Mouse (Mus musculus): ENCODE measurements around the gene Nxnl2. TPM values are rescaled to one million over a fixed set of nuclear protein-coding genes. Genes with fewer than 3 reads are reported as not detected.

Gene Nxnl2
- total and polyA plus RNA-seq, 3 experiments = not detected

GRCm38 (mm10) chr13:51156014-51156386, 14.8 kb upstream of the Nxnl2 start:
- H3K9me3 ChIP-seq (replicated peaks; ENCODE audit: insufficient read depth, low read length) = no peaks in the 10 kb centered on the region
- no peak overlapping the region for H3K9ac ChIP-seq (ENCODE audit: control insufficient read depth, low read depth, low read length, poor library complexity, severe bottlenecking)
- no peak overlapping the region for H3K4me3 ChIP-seq (ENCODE audit: control insufficient read depth in 1 of 2, insufficient read depth in 1 of 2, low read depth in 2 of 2, low read length in 2 of 2)
- no peaks in the 10 kb centered on the region for H3K79me2 ChIP-seq (ENCODE audit: control insufficient read depth, insufficient read depth, low read length, poor library complexity)
- H3K36me3 ChIP-seq (ENCODE audit: control insufficient read depth in 1 of 2, insufficient read depth in 2 of 2, low read length in 2 of 2) = no peaks in the 10 kb centered on the region
- no peak for TF ChIP-seq ELF1 (IDR thresholded peaks at IDR 0.05; ENCODE audit: low read depth, low read length)
- no peak for TF ChIP-seq MEF2A (IDR thresholded peaks at IDR 0.05; ENCODE audit: extremely low read depth, insufficient replicate concordance, low read depth, low read length, poor library complexity, severe bottlenecking)
- TF ChIP-seq USF1 (IDR thresholded peaks at IDR 0.05; ENCODE audit: low read depth, low read length) = no peak
- no peak for TF ChIP-seq TAL1 (IDR thresholded peaks at IDR 0.05; ENCODE audit: low read length)
- TF ChIP-seq HCFC1 (IDR thresholded peaks at IDR 0.05; ENCODE audit: low read depth, low read length) = no peak
- no peak for TF ChIP-seq SMC3 (IDR thresholded peaks at IDR 0.05; ENCODE audit: low read depth, low read length)
- TF ChIP-seq JUND (IDR thresholded peaks at IDR 0.05; ENCODE audit: low read depth, low read length) = no peak
- no peak for TF ChIP-seq SIN3A (IDR thresholded peaks at IDR 0.05; ENCODE audit: low read length)
- TF ChIP-seq BHLHE40 (IDR thresholded peaks at IDR 0.05; ENCODE audit: borderline replicate concordance, low read depth, low read length) = no peak
- TF ChIP-seq CHD2 (IDR thresholded peaks at IDR 0.05; ENCODE audit: low read length) = no peak
- TF ChIP-seq NRF1 (IDR thresholded peaks at IDR 0.05; ENCODE audit: insufficient read depth, low read depth, low read length, poor library complexity, severe bottlenecking) = no peak
- TF ChIP-seq POLR2AphosphoS5 (IDR thresholded peaks at IDR 0.05; ENCODE audit: borderline replicate concordance, low read depth, low read length) = no peak
- TF ChIP-seq E2F4 (IDR thresholded peaks at IDR 0.05; ENCODE audit: borderline replicate concordance, low read depth, low read length) = no peak
- TF ChIP-seq RAD21 (IDR thresholded peaks at IDR 0.05; ENCODE audit: low read depth, low read length) = no peak
- H3K27ac ChIP-seq (ENCODE audit: control insufficient read depth, low read depth, low read length) = no peak overlapping the region
- DNase-seq (ENCODE audit: low read depth, low spot score) = no peak
- no peaks in the 10 kb centered on the region for H3K27me3 ChIP-seq (ENCODE audit: control insufficient read depth in 1 of 2, insufficient read depth in 2 of 2, low read length in 2 of 2)
- 0 out of 4 replicates have a peak, but pooled peaks cover 0 to 2% of the 10 kb centered on the region in 2 experiments for H3K4me1 ChIP-seq (ENCODE audit: control insufficient read depth in 1 of 2, insufficient read depth in 2 of 2, low read length in 2 of 2)

DNA sequence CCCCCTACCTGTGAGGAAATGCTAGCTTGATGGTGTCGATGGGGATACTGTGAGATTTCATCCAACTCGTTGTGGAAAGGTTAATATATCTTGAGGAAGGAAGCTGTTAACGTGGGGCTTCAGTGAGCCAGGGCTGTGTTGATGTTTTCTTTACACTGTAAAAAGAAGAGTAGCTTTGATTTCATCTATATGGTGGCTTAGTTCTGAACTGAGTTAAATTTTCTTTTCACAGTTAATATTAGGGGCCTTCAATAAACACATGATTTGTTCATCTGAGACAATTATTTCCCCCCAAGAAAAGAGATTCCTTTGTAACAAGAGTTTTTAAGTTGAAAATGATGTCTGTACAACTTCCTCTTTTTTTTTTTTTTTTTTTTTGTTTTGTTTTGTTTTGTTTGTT, 13.5 kb upstream of the Nxnl2 start:
- no peak overlapping the region for H3K4me3 ChIP-seq (ENCODE audit: control insufficient read depth in 1 of 2, insufficient read depth in 1 of 2, low read depth in 2 of 2, low read length in 2 of 2)
- no peaks in the 10 kb centered on the region for H3K36me3 ChIP-seq (ENCODE audit: control insufficient read depth in 1 of 2, insufficient read depth in 2 of 2, low read length in 2 of 2)
- H3K9ac ChIP-seq (ENCODE audit: control insufficient read depth, low read depth, low read length, poor library complexity, severe bottlenecking) = no peak overlapping the region
- no peaks in the 10 kb centered on the region for H3K9me3 ChIP-seq (replicated peaks; ENCODE audit: insufficient read depth, low read length)
- 0 out of 4 replicates have a peak, but pooled peaks cover 0 to 2% of the 10 kb centered on the region in 2 experiments for H3K4me1 ChIP-seq (ENCODE audit: control insufficient read depth in 1 of 2, insufficient read depth in 2 of 2, low read length in 2 of 2)
- TF ChIP-seq ZNF384 (IDR thresholded peaks at IDR 0.05; ENCODE audit: low read depth, low read length) (peak; percentile 72), BHLHE40 (IDR thresholded peaks at IDR 0.05; ENCODE audit: borderline replicate concordance, low read depth, low read length) (no peak)
- H3K79me2 ChIP-seq (ENCODE audit: control insufficient read depth, insufficient read depth, low read length, poor library complexity) = no peaks in the 10 kb centered on the region
- no peak overlapping the region for H3K27ac ChIP-seq (ENCODE audit: control insufficient read depth, low read depth, low read length)
- H3K27me3 ChIP-seq (ENCODE audit: control insufficient read depth in 1 of 2, insufficient read depth in 2 of 2, low read length in 2 of 2) = no peaks in the 10 kb centered on the region
- DNase-seq (ENCODE audit: low read depth, low spot score) = peak; percentile 15

Measured in MEL (cell line).